Mouse (Mus musculus): Measurements from ENCODE around the gene Ces4a.
"Not testable (repeated sequence)": the region's sequence is repeated elsewhere in the genome, so short reads cannot be mapped to it uniquely, and the experiment has no call there.

Ces4a gene

DNA sequence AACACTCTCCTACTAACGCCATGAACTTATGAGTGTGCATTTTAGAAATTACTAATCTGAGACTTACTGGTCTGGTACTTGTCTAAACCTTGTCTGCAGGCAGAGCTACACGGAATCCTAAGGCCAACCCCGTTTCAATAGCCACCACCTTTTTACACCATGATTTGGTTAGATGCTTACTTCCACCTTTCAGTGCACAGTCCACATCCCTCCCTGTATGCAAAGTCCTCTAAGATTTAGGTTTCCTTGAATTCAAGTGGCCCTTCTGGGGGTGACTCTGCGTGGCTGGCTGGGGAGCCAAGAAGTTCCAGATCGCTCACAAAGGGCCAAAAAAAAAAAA is 38.4 kb downstream of the Ces4a start:
- DNase-seq (ENCODE audit: low read depth) = no peak

- peak; percentile 96 for DNase-seq (ENCODE audit: low read depth)
Measured at GRCm38 (mm10) chr8:105170381-105171115, 38.9 kb downstream of the Ces4a start, which contains the start of gene Cbfb. TSS of gene Cbfb (plus strand) at chr8:105170674.

- DNase-seq (ENCODE audit: low read depth) = no peak
Measured at GRCm38 (mm10) chr8:105171116-105172002, 39.8 kb downstream of the Ces4a start.

DNA sequence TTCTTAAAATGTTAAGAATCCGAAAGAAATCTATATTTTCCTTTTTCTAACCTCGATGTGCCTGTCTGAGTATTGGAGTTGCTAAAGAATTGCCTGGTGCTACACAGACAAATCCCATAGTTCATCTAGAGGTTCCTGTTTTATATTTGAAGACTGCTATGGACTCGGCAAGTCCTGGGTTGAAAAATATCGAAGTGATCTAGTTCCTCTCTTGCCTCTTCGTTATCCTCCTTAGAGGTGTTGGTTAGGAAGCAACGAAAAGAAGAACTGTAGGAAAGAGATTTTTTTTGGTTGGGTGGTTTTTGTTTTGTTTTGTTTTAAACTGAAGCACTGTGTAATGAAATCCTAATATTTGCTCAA is 40.4 kb downstream of the Ces4a start:
- no peak for DNase-seq (ENCODE audit: low read depth)

DNA sequence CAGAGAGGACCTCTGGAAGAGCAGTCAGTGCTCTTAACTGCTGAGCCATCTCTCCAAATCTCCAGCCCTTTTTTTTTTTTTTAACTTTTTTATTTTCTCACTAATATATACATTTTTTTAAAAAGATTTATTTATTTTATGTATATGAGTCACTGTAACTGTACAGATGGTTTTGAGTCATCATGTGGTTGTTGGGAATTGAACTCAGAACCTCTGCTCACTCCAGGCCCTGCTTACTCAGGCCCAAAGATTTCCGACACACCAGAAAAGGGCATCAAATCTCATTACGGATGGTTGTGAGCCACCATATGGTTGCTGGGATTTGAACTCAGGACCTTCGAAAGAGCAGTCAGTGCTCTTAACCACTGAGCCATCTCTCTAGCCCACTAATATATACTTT is 43.7 kb downstream of the Ces4a start:
- DNase-seq (ENCODE audit: low read depth) = not testable (repeated sequence)

GRCm38 (mm10) chr8:105178211-105178800 is 46.7 kb downstream of the Ces4a start:
- no peak for DNase-seq (ENCODE audit: low read depth)

GRCm38 (mm10) chr8:105182201-105182600 is 50.6 kb downstream of the Ces4a start:
- DNase-seq (ENCODE audit: low read depth) = no peak

- DNase-seq (ENCODE audit: low read depth) = no peak
Measured at GRCm38 (mm10) chr8:105186467-105187005, 54.9 kb downstream of the Ces4a start.

DNA sequence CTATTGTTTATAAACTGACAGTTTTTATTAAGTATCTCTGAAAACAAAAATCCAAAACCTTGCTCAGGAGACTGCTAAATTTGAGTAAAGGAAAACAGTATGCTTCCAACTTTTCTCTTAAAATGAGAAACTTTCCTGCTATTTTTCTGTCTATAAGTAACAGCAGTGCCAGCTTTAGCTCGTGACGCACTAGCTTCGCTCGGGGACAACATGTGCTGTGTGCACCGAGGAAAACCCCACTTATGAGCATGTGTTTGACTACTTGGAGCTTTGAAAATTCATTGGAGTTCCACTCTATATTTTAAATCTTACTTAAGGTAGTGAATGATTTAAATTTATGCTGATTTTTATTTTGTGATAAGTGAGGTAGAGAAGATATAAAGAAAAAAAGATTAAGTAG is 60.6 kb downstream of the Ces4a start:
- no peak for DNase-seq (ENCODE audit: low read depth)
